Mouse (Mus musculus) kidney, adult 2 months (tissue): ENCODE data around the gene Itgae.

Source experiments
- CTCF ChIP-seq: fragments of 200-500 bp; conservative IDR thresholded peaks from 2 replicates; pipeline ENCODE4 v1.5.1; 2011; ENCODE audit warnings: low read depth, mild to moderate bottlenecking, control low read depth, low read length, moderate library complexity, mixed read lengths; ENCODE audit not compliant: insufficient read depth, insufficient read length
- POLR2A ChIP-seq: fragments of 200-500 bp; IDR thresholded peaks from one replicate; pipeline ENCODE4 v1.6.1; 2011; ENCODE audit warnings: low read depth, low read length, control low read depth

DNA sequence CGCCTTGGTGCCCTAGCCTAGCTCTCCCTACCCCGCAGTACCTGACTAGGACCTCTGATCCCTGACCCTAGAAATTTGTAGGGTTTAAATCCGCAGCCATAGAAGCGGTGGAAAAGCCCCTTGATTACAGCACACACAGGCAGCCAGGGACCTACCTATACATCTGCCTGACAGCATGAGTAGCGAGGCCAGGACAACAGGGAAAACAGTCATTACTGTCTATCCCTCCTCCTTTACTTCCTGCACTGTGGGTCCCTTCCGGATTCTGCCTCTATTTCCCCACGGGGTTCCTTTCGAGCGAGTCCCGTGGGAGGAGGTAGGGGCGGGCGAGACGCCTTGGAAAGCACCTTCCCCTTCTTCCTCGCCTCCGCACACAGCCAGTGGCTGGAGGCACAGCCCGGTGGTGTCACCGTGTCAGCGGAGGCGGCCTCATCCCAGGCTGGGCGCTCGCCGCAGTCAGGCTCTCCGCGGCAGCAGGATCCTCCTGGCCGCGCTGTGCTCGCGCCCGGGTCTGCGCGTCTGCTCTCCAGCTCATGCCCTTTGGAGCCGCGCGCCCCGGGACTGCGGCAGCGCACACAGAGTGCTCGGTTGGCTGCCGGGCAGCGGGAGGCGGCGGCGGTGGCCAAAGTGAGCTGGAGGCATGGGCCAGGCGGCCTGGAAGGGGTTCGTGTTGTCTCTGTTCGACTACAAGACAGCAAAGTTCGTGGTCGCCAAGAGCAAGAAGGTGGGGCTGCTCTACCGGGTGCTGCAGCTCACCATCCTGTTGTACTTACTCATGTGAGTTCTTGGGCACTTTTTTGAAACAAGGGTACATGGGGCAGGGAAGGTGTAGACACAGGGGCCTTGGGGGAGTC lies 69.8 kb downstream of the Itgae start, which contains the start of gene P2rx5:
- TF ChIP-seq CTCF (no peak), POLR2A (no peak)
